In genomic region chr19:32322429-32323035, GRCm38 (mm10) we compare ENCODE assay signal across 7 mouse cellular contexts.
DNase-seq lines count a peak whose midpoint lies in the region; ATAC-seq and TF ChIP-seq lines count a peak whose summit lies in the region.

No protein-coding gene starts in this region.

- no peak for TF ChIP-seq POLR2A in brain, embryonic 14.5 days (IDR thresholded peaks at IDR 0.05; ENCODE audit: borderline replicate concordance, extremely low read depth, insufficient read depth, insufficient read length, poor library complexity, severe bottlenecking)

- H3K9ac ChIP-seq in forebrain, embryonic 16.5 days (replicated peaks; ENCODE audit: low read depth, low read length), result no peak overlapping the region
- no peak overlapping the region for H3K9ac ChIP-seq in hindbrain, embryonic 16.5 days (ENCODE audit: low read depth, low read length)
- H3K9ac ChIP-seq in neural tube, embryonic 14.5 days (replicated peaks; ENCODE audit: low read depth, low read length), result no peak overlapping the region

- POLR2A ChIA-PET in Patski (lab: Charles Lee), result interaction anchor here (0.6 to 0.9 kb wide), 2 partner anchors 23 to 58 kb away, joined by 3 read pairs; no protein-coding TSS in a partner anchor

- in situ Hi-C loops in Patski (cut with MboI; ENCODE audit: low pct_unique_long_range_greater_than_20kb), result loop anchor here (5.0 kb wide), 2 partner anchors 65 to 145 kb away; partner anchors contain the start of gene Sgms1

- 18% methylated on average over 3 of the region's 3 CpGs for WGBS in forebrain, embryonic 16.5 days
- WGBS in hindbrain, embryonic 16.5 days, result 22% methylated on average over 3 of the region's 3 CpGs
- 34% methylated on average over 3 of the region's 3 CpGs for WGBS in neural tube, embryonic 14.5 days

- ATAC-seq in Patski, result peak; percentile 68
- peak; percentile 85 for ATAC-seq in forebrain, embryonic 16.5 days
- ATAC-seq in hindbrain, embryonic 16.5 days, result peak; percentile 86
- ATAC-seq in neural tube, embryonic 14.5 days (ENCODE audit: low read depth), result peak; percentile 77; the same call in 1 of the 2 replicates

- no peaks in the 10 kb centered on the region for H3K36me3 ChIP-seq in forebrain, embryonic 16.5 days (ENCODE audit: control insufficient read depth, insufficient read depth)
- H3K36me3 ChIP-seq in hindbrain, embryonic 16.5 days (ENCODE audit: control insufficient read depth, insufficient read depth, low read length), result no peaks in the 10 kb centered on the region
- no peaks in the 10 kb centered on the region for H3K36me3 ChIP-seq in neural tube, embryonic 14.5 days (ENCODE audit: control insufficient read depth, insufficient read depth, low read length)

- 0 out of 2 replicates have a peak, but pooled peaks cover 5% of the 10 kb centered on the region for H3K4me1 ChIP-seq in forebrain, embryonic 16.5 days (replicated peaks; ENCODE audit: control insufficient read depth, insufficient read depth, low read length)
- H3K4me1 ChIP-seq in hindbrain, embryonic 16.5 days (ENCODE audit: control insufficient read depth, insufficient read depth, low read depth, low read length), result peaks cover 10% of the 10 kb centered on the region
- no peaks in the 10 kb centered on the region for H3K4me1 ChIP-seq in neural tube, embryonic 14.5 days (ENCODE audit: control insufficient read depth, insufficient read depth, low read length)

- no peaks in the 10 kb centered on the region for H3K27me3 ChIP-seq in Patski
- no peaks in the 10 kb centered on the region for H3K27me3 ChIP-seq in forebrain, embryonic 16.5 days (replicated peaks; ENCODE audit: control insufficient read depth, insufficient read depth, low read length)
- H3K27me3 ChIP-seq in hindbrain, embryonic 16.5 days (replicated peaks; ENCODE audit: control insufficient read depth, insufficient read depth, low read length), result no peaks in the 10 kb centered on the region
- H3K27me3 ChIP-seq in neural tube, embryonic 14.5 days (ENCODE audit: control insufficient read depth, insufficient read depth, low read length), result no peaks in the 10 kb centered on the region

- no peak overlapping the region for H3K27ac ChIP-seq in forebrain, embryonic 16.5 days (ENCODE audit: low read length)
- H3K27ac ChIP-seq in hindbrain, embryonic 16.5 days (ENCODE audit: low read depth, low read length), result peak overlapping the region; percentile 19; the same call in 1 of the 2 replicates
- H3K27ac ChIP-seq in neural tube, embryonic 14.5 days (ENCODE audit: low read depth, low read length), result no peak overlapping the region

- H3K4me2 ChIP-seq in forebrain, embryonic 16.5 days (ENCODE audit: low read length), result no peak overlapping the region
- H3K4me2 ChIP-seq in hindbrain, embryonic 16.5 days (ENCODE audit: low read length), result no peak overlapping the region
- H3K4me2 ChIP-seq in neural tube, embryonic 14.5 days (ENCODE audit: low read depth, low read length), result no peak overlapping the region

- TF ChIP-seq CTCF in Patski (IDR thresholded peaks at IDR 0.05), result peak; percentile 65
- TF ChIP-seq CTCF in brain, embryonic 14.5 days (IDR thresholded peaks at IDR 0.05; ENCODE audit: borderline replicate concordance, extremely low read depth, insufficient read depth, insufficient read length), result 0 out of 2 replicates have a peak, but pooled peaks have one; percentile 5

- no peak for DNase-seq in Patski (ENCODE audit: low read depth, low spot score)
- DNase-seq in brain, embryonic 14.5 days (ENCODE audit: low read depth), result peak; percentile 89
- DNase-seq in left cerebral cortex, postnatal 14 days (ENCODE audit: low spot score in 2 of 2), result peak; percentile 35 to 71
- DNase-seq in urinary bladder, postnatal 25 days (ENCODE audit: low spot score), result no peak

- intact Hi-C loops in left cerebral cortex, postnatal 14 days (cut with DNase I), result loop anchor here (5.0 kb wide), 1 partner anchor 65 kb away; the partner anchor contains the start of gene Sgms1

- no peak overlapping the region for H3K4me3 ChIP-seq in forebrain, embryonic 16.5 days (replicated peaks; ENCODE audit: low read length)
- no peak overlapping the region for H3K4me3 ChIP-seq in hindbrain, embryonic 16.5 days (ENCODE audit: low read length)
- H3K4me3 ChIP-seq in neural tube, embryonic 14.5 days (ENCODE audit: low read depth, low read length), result no peak overlapping the region

- H3K9me3 ChIP-seq in forebrain, embryonic 16.5 days (ENCODE audit: control insufficient read depth, low read length), result no peaks in the 10 kb centered on the region
- H3K9me3 ChIP-seq in hindbrain, embryonic 16.5 days (ENCODE audit: control insufficient read depth, low read length), result no peaks in the 10 kb centered on the region
- H3K9me3 ChIP-seq in neural tube, embryonic 14.5 days (ENCODE audit: control insufficient read depth, low read length), result no peaks in the 10 kb centered on the region

- CTCF ChIA-PET in Patski (lab: Charles Lee), result interaction anchor here (0.7 to 4.5 kb wide), 8 partner anchors 14 to 152 kb away, joined by 3 to 49 read pairs (median 3); no protein-coding TSS in a partner anchor

Comparison
In these comparisons a context has a peak if more than half of its experiments do, and no peak if none do; other contexts are left out.
1. DNase-seq: peak in brain, embryonic 14.5 days (single experiment) and left cerebral cortex, postnatal 14 days (2 of 2); none in Patski (single experiment) and urinary bladder, postnatal 25 days (single experiment).
2. Peak in every context shown above with its lines, with median percentiles within 50 percentile points of each other: ATAC-seq.